22 mouse cellular contexts compared by ENCODE assay signal in genomic region chr2:151036721-151037120, GRCm38 (mm10). TPM values are rescaled to one million over a fixed set of nuclear protein-coding genes. Genes with fewer than 3 reads are reported as not detected.
"Had no signal": no experiment of that assay in that cellular context is flagged by ENCODE, and none has a peak within 500 bp of the region (broad histone marks: within the 10 kb centered on the region; RNA-seq: fewer than 3 reads in every experiment).

No protein-coding gene starts in this region.

- H3K27me3 ChIP-seq: limb, embryonic 13.5 days; midbrain, embryonic 15.5 days; neural tube, embryonic 12.5 days had no signal

- DNase-seq: kidney, adult 2 months; kidney, postnatal 25 days; left cerebral cortex, postnatal 4 days; lung, adult 18-20 months; lung, postnatal 36 days; right cerebral cortex, postnatal 4 days; spleen, adult 18-20 months; thymus, adult 18-20 months; thymus, postnatal 14 days had no signal

- H3K27ac ChIP-seq: limb, embryonic 13.5 days; midbrain, embryonic 10.5 days; midbrain, embryonic 15.5 days; neural tube, embryonic 12.5 days had no signal

- ATAC-seq: intestine, embryonic 16.5 days; lung, postnatal 0 days; midbrain, embryonic 15.5 days had no signal

- H3K4me2 ChIP-seq: midbrain, embryonic 15.5 days had no signal

- H3K9ac ChIP-seq: limb, embryonic 13.5 days; midbrain, embryonic 15.5 days; neural tube, embryonic 12.5 days had no signal

- H3K4me3 ChIP-seq: limb, embryonic 13.5 days; midbrain, embryonic 10.5 days; midbrain, embryonic 15.5 days; neural tube, embryonic 12.5 days had no signal

- H3K9me3 ChIP-seq: limb, embryonic 13.5 days; midbrain, embryonic 10.5 days; midbrain, embryonic 15.5 days; neural tube, embryonic 12.5 days had no signal

- H3K36me3 ChIP-seq: midbrain, embryonic 15.5 days; neural tube, embryonic 12.5 days had no signal

RNA-seq across cellular contexts. Expression of gene Ninl, which starts 2.5 kb away (rescaled TPM):
- total RNA-seq: monocyte, adult 5-6 weeks had no signal

RNA-seq across cellular contexts. Expression of gene Gm14151, which starts 55.4 kb away (rescaled TPM):
- total RNA-seq: layer of hippocampus, adult 18-20 months; layer of hippocampus, postnatal 10 days; left cerebral cortex, postnatal 4 days; megakaryocyte, adult 5-6 weeks; neutrophil, adult 5-6 weeks had no signal
- polyA plus RNA-seq: intestine, embryonic 16.5 days; kidney, adult 2 months; kidney, embryonic 16.5 days; limb, embryonic 13.5 days; lung, postnatal 0 days; midbrain, embryonic 10.5 days; midbrain, embryonic 15.5 days; neural tube, embryonic 12.5 days; stomach, embryonic 14.5 days had no signal
